Mouse (Mus musculus) forebrain, embryonic 12.5 days (tissue): ENCODE data around the gene 1700014D04Rik. TPM values are rescaled to one million over a fixed set of nuclear protein-coding genes. Genes with fewer than 3 reads are reported as not detected.
"Not testable (repeated sequence)": the region's sequence is repeated elsewhere in the genome, so short reads cannot be mapped to it uniquely, and the experiment has no call there.

Experiments
- ATAC-seq: fragments of 200-750 bp; cut with Nextera tagmentation; 2 replicates; pipeline ENCODE4 v1.8.0; 2017; ENCODE audit warnings: moderate TSS enrichment; ENCODE audit not compliant: low FRiP score
- H3K27ac ChIP-seq: fragments of 300-500 bp; sonication (generic); 2 replicates; pipeline ENCODE4 v1.5.1; 2016; ENCODE audit warnings: mild to moderate bottlenecking
- H3K27me3 ChIP-seq: fragments of 300-500 bp; sonication (generic); 2 replicates; pipeline ENCODE4 v1.6.1; 2016; ENCODE audit warnings: mild to moderate bottlenecking
- H3K36me3 ChIP-seq: fragments of 300-500 bp; sonication (generic); replicated peaks from 2 replicates; pipeline ENCODE4 v1.6.1; 2016; ENCODE audit warnings: mild to moderate bottlenecking
- H3K4me1 ChIP-seq: fragments of 300-500 bp; sonication (generic); 2 replicates; pipeline ENCODE4 v1.6.1; 2016
- H3K4me2 ChIP-seq: fragments of 300-500 bp; sonication (generic); 2 replicates; pipeline ENCODE4 v1.6.1; 2016; ENCODE audit warnings: mild to moderate bottlenecking, moderate library complexity
- H3K4me3 ChIP-seq: fragments of 300-500 bp; sonication (generic); replicated peaks from 2 replicates; pipeline ENCODE4 v1.5.1; 2016; ENCODE audit warnings: mild to moderate bottlenecking
- H3K9ac ChIP-seq: fragments of 300-500 bp; sonication (generic); 2 replicates; pipeline ENCODE4 v1.6.1; 2016; ENCODE audit warnings: mild to moderate bottlenecking
- H3K9me3 ChIP-seq: fragments of 300-500 bp; sonication (generic); 2 replicates; pipeline ENCODE4 v1.6.1; 2016
- WGBS: fragments of 180-500 bp; shearing (Covaris S2); methylation state at CpG from one replicate; pipeline ENCODE4 v1.1.7; 2016; 5-methylcytosine and 5-hydroxymethylcytosine counted together
- polyA plus RNA-seq: library from polyadenylated mRNA; unstranded; fragments of >200 nt; fragmentation: Nextera tagmentation; extraction: Ambion mirVana; gene quantifications from 2 replicates; pipeline ENCODE4 v1.2.1, GENCODE M21; 2016

1700014D04Rik gene
- polyA plus RNA-seq, result 0.05 TPM in 1 of 2 replicates, not detected in the other

DNA sequence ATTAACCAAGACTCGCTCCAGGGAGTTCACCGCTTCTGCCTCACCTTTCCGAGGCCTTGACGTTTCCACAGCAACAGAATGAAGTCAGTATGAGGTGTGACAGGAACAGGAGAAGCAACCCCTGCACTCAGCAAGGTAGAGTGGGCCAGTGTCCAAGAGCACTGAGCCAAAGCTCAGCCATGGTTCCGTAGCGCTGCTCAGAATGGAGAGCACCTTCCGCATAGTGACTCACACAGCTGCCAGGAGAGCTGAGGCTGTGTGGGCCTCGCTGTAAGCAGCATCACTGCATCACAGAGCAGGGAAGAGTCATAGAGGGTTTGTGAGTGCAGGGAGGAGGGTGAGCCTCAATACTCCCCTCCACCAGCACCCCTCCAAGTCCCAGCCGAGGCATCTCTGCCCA lies at the start of gene 1700014D04Rik:
Gene 1700014D04Rik, minus strand, starts transcription at position 42 of the 400 bp plus-strand sequence.
- H3K9ac ChIP-seq, result no peak within 1 kb of the TSS
- no peak for ATAC-seq

DNA sequence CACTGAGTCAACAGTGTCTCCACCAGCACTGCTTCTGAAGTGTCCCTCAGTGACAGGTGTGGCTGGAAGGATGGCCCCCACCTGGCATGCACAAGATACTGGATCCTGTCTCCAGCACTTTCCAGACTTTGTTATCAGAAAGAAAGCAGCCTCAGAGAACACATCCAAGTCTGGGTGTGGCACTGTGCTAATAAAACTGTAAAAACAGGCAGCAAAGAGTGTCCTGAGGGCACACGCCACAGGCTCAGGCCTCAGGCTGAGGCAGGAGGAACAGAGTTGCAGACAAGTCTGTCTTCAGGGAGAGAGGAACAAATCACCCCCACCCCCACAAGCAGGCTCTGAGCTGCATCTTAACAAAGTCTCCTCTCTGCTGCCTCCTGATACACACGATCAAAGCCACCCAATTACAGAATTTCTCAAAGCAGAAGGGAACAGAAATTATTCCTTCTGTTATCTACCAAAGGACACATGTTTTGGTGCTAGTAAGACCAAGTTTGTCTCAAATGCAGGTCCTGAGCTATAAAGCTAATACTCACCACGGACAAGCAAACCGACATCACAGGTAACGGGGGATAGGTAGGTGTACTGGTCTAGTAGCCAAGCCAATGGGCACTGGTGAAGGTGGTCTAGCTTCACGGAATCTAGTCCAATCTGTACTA lies 49.4 kb upstream of the 1700014D04Rik start:
- H3K9me3 ChIP-seq, result no peaks in the 10 kb centered on the region
- ATAC-seq, result no peak
- H3K9ac ChIP-seq, result no peak overlapping the region
- H3K4me1 ChIP-seq, result no peaks in the 10 kb centered on the region
- 93% methylated on average over 6 of the region's 6 CpGs for WGBS
- H3K4me2 ChIP-seq, result no peak overlapping the region
- no peak overlapping the region for H3K27ac ChIP-seq
- no peak overlapping the region for H3K4me3 ChIP-seq
- H3K27me3 ChIP-seq, result no peaks in the 10 kb centered on the region
- H3K36me3 ChIP-seq, result peaks cover 96% of the 10 kb centered on the region

More for the DNA sequence above, at the start of gene 1700014D04Rik:
- H3K27ac ChIP-seq, result no peak within 1 kb of the TSS
- no peaks in the 10 kb centered on the region for H3K27me3 ChIP-seq
- no peak within 1 kb of the TSS for H3K4me2 ChIP-seq
- 82% methylated on average over 9 of the region's 9 CpGs for WGBS
- H3K4me3 ChIP-seq, result no peak within 1 kb of the TSS
- H3K9me3 ChIP-seq, result no peaks in the 10 kb centered on the region
- no peaks in the 10 kb centered on the region for H3K36me3 ChIP-seq
- no peaks in the 10 kb centered on the region for H3K4me1 ChIP-seq

GRCm38 (mm10) chr13:59794786-59795185 lies 48.2 kb upstream of the 1700014D04Rik start:
- WGBS, result 91% methylated on average over 1 of the region's 1 CpGs
- Histone ChIP-seq H3K4me2 (no peak overlapping the region), H3K36me3 (peaks cover 95% of the 10 kb centered on the region)

DNA sequence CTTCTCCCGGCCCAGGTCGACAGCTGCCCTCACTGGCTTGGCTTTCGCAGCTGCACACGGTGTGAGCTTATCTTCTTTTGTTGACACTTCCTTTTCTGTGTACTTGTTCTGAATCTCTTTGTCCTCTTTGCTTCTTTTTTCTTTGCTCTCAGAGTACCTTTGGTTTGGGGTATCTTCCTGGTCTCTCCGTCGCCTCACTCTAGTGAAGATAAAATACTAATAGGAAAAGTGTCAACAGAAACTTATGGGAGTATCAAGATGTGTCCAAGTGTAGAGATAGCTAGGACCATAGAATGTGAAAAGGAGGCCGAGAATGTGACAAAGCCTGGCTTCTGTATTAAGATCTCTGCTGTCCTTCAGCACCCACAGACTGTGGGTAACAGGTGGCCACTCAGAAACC lies 35.6 kb upstream of the 1700014D04Rik start, which contains the start of gene Gm49354:
Gene Gm49354, minus strand, starts transcription at position 101 of the 400 bp plus-strand sequence.
- Histone ChIP-seq H3K36me3 (peaks cover 96% of the 10 kb centered on the region), H3K9ac (no peak within 1 kb of the TSS), H3K4me1 (no peaks in the 10 kb centered on the region), H3K4me2 (no peak within 1 kb of the TSS), H3K27ac (no peak within 1 kb of the TSS), H3K27me3 (no peaks in the 10 kb centered on the region), H3K4me3 (no peak within 1 kb of the TSS), H3K9me3 (no peaks in the 10 kb centered on the region)
- WGBS, result 88% methylated on average over 7 of the region's 7 CpGs
- ATAC-seq, result no peak

More at GRCm38 (mm10) chr13:59794786-59795185, 48.2 kb upstream of the 1700014D04Rik start:
- Histone ChIP-seq H3K4me3 (no peak overlapping the region), H3K27me3 (no peaks in the 10 kb centered on the region), H3K9me3 (no peaks in the 10 kb centered on the region), H3K9ac (no peak overlapping the region), H3K4me1 (no peaks in the 10 kb centered on the region), H3K27ac (no peak overlapping the region)
- ATAC-seq, result no peak

DNA sequence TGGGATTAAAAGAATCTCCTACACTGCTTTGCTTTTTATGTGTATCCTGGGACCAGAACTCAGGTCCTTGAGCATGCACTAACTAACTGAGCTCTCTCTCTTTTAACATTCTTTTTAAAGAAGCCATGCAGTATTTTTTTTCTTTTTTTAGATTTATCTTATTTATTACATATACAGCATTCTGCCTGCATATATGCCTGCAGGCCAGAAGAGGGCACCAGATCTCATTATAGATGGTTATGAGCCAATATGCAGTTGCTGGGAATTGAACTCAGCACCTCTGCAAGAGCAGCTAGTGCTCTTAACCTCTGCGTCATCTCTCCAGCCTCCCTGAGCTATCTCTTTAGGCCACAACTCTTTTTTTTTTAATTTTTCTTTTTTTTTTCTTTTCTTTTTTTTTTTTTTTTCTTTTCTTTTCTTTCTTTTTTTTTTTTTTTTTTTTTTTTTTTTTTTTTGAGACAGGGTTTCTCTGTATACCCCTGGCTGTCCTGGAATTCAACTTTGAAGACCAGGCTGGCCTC lies 33.3 kb upstream of the 1700014D04Rik start:
- 96% methylated on average over 1 of the region's 1 CpGs for WGBS
- H3K27ac ChIP-seq, H3K9ac ChIP-seq, H3K9me3 ChIP-seq, H3K27me3 ChIP-seq, H3K4me3 ChIP-seq, H3K4me1 ChIP-seq, H3K4me2 ChIP-seq, ATAC-seq: not testable (repeated sequence)
- H3K36me3 ChIP-seq, result peaks cover 94% of the 10 kb centered on the region

DNA sequence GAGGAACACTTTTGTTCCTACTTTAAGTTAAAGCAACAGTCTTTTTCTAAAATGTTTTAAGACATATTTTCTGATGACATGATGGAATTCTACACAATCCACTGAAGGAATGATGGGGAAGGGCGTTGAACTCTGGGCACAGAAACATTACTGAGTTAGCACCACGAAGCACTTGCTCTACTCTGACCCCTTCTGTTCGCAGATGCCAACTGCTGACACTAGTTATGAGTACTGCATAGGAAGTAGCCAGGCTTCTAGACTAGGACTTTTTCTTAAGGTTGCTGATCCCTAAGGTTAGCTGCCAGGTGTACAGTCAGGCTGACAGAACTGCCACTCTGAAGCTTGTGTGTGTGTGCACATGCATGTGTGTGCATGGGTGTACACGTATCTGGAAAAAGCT lies 32.7 kb upstream of the 1700014D04Rik start:
- no peaks in the 10 kb centered on the region for H3K4me1 ChIP-seq

GRCm38 (mm10) chr13:59775168-59775567 lies 28.6 kb upstream of the 1700014D04Rik start:
- Histone ChIP-seq H3K27ac (no peak overlapping the region), H3K36me3 (peaks cover 72% of the 10 kb centered on the region), H3K4me3 (no peak overlapping the region), H3K9ac (no peak overlapping the region), H3K4me2 (no peak overlapping the region), H3K27me3 (no peaks in the 10 kb centered on the region), H3K4me1 (peaks cover 12% of the 10 kb centered on the region), H3K9me3 (no peaks in the 10 kb centered on the region)
- no peak for ATAC-seq
- WGBS, result 88% methylated on average over 3 of the region's 3 CpGs

More for the DNA sequence above, 32.7 kb upstream of the 1700014D04Rik start:
- H3K9ac ChIP-seq, result no peak overlapping the region
- no peaks in the 10 kb centered on the region for H3K27me3 ChIP-seq
- H3K27ac ChIP-seq, result no peak overlapping the region
- no peak for ATAC-seq
- no peak overlapping the region for H3K4me3 ChIP-seq
- no peak overlapping the region for H3K4me2 ChIP-seq
- peaks cover 90% of the 10 kb centered on the region for H3K36me3 ChIP-seq
- 85% methylated on average over 4 of the region's 4 CpGs for WGBS
- H3K9me3 ChIP-seq, result no peaks in the 10 kb centered on the region

DNA sequence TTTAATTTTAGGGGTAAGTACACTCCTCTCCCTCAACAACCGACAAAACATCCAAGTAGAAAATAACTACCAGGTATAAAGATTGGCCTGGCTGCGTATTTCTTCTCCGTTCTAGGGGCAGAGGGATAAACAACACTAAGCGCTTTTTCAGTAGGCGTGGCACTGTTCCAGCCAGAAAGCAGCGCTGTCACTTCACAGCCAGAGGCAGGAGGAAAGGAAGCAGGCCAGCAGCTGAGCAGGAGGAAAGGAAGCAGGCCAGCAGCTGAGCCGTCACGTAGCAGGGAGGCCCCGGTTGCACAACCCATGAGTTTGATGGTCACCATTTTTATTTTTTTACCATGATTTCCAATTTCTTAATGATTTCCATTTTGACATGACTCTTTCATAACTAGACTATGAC lies 24.7 kb upstream of the 1700014D04Rik start:
- peaks cover 40% of the 10 kb centered on the region for H3K4me1 ChIP-seq
- no peak overlapping the region for H3K9ac ChIP-seq
- no peaks in the 10 kb centered on the region for H3K27me3 ChIP-seq
- H3K4me3 ChIP-seq, result no peak overlapping the region
- WGBS, result 83% methylated on average over 9 of the region's 9 CpGs
- peak overlapping the region; percentile 97; the same call in 1 of the 2 replicates for H3K27ac ChIP-seq
- H3K36me3 ChIP-seq, result peaks cover 36% of the 10 kb centered on the region
- ATAC-seq, result no peak
- no peaks in the 10 kb centered on the region for H3K9me3 ChIP-seq
- no peak overlapping the region for H3K4me2 ChIP-seq

- 78% methylated on average over 9 of the region's 9 CpGs for WGBS
- Histone ChIP-seq H3K9me3 (no peaks in the 10 kb centered on the region), H3K27me3 (no peaks in the 10 kb centered on the region), H3K36me3 (peaks cover 33% of the 10 kb centered on the region), H3K27ac (peak overlapping the region; percentile 97), H3K4me2 (peak overlapping the region; percentile 62), H3K4me1 (peaks cover 44% of the 10 kb centered on the region), H3K9ac (peak overlapping the region; percentile 71; the same call in 1 of the 2 replicates), H3K4me3 (peak overlapping the region; percentile 93; the same call in 1 of the 2 replicates)
- ATAC-seq, result no peak
Observed at GRCm38 (mm10) chr13:59770847-59771246, 24.3 kb upstream of the 1700014D04Rik start.

DNA sequence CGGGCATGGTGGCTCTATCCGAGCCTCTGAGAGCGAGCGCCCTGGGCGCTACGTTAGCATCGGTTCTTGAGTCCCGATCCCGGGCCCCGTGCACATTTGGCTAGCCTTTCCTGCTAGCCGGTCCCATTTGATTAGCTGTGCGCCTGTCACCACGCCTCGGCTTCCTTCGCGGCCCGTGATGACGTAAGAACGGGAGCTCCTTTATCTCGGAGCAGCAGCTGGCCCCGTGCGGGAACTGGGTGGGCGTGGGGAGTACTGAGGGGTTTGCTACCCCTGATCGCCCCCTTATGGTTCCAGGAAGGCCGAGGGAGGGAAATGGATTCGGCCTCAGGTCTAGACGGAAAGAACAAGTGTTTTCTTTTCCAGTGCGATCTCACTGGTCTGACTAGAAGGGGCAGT lies 23.6 kb upstream of the 1700014D04Rik start:
- WGBS, result under 1% methylated on average over 28 of the region's 28 CpGs
- peak overlapping the region; percentile 97 for H3K27ac ChIP-seq
- peak overlapping the region; percentile 71 for H3K9ac ChIP-seq
- no peaks in the 10 kb centered on the region for H3K27me3 ChIP-seq
- H3K4me2 ChIP-seq, result peak overlapping the region; percentile 62
- H3K4me3 ChIP-seq, result peak overlapping the region; percentile 93
- H3K9me3 ChIP-seq, result no peaks in the 10 kb centered on the region
- H3K36me3 ChIP-seq, result peaks cover 27% of the 10 kb centered on the region
- ATAC-seq, result peak; percentile 87
- peaks cover 48% of the 10 kb centered on the region for H3K4me1 ChIP-seq

- Histone ChIP-seq H3K27ac (peak within 1 kb of the TSS; percentile 97), H3K27me3 (no peaks in the 10 kb centered on the region), H3K9me3 (no peaks in the 10 kb centered on the region), H3K4me2 (peak within 1 kb of the TSS; percentile 62), H3K9ac (peak within 1 kb of the TSS; percentile 82), H3K4me3 (peak within 1 kb of the TSS; percentile 93), H3K4me1 (peaks cover 48% of the 10 kb centered on the region), H3K36me3 (peaks cover 22% of the 10 kb centered on the region)
- under 1% methylated on average over 91 of the region's 91 CpGs for WGBS
- ATAC-seq, result peak; percentile 98
Observed at GRCm38 (mm10) chr13:59769296-59770163, 23.0 kb upstream of the 1700014D04Rik start, which contains the start of gene Isca1. Gene Isca1, minus strand, starts transcription at chr13:59769810.

DNA sequence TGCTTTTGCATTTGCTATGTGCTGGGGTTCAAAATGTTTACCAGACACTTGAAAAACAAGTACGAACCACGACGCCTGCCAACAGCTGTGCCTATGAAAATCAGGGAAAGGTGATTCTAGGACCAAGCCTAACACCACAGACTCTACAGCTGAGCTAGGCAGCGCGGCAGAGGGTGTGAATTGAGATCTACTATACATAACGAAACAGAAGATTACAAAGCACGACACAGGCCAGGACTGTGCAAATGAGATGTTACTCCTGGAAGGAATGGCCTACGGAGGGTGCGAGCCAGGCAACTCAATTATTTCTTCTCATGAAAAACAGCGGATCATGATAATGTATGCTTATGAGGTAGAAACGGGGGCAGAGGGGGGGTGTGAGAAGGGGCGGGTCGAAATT lies 22.0 kb upstream of the 1700014D04Rik start:
- Histone ChIP-seq H3K4me3 (peak overlapping the region; percentile 93), H3K27ac (no peak overlapping the region), H3K27me3 (no peaks in the 10 kb centered on the region), H3K9ac (peak overlapping the region; percentile 82), H3K4me2 (peak overlapping the region; percentile 62), H3K36me3 (peaks cover 15% of the 10 kb centered on the region), H3K4me1 (peaks cover 48% of the 10 kb centered on the region), H3K9me3 (no peaks in the 10 kb centered on the region)
- WGBS, result 40% methylated on average over 13 of the region's 13 CpGs
- no peak for ATAC-seq
